Mouse (Mus musculus): ENCODE data around the gene Ankrd31.
"Not testable (repeated sequence)": the region's sequence is repeated elsewhere in the genome, so short reads cannot be mapped to it uniquely, and the experiment has no call there.

Gene Ankrd31

DNA sequence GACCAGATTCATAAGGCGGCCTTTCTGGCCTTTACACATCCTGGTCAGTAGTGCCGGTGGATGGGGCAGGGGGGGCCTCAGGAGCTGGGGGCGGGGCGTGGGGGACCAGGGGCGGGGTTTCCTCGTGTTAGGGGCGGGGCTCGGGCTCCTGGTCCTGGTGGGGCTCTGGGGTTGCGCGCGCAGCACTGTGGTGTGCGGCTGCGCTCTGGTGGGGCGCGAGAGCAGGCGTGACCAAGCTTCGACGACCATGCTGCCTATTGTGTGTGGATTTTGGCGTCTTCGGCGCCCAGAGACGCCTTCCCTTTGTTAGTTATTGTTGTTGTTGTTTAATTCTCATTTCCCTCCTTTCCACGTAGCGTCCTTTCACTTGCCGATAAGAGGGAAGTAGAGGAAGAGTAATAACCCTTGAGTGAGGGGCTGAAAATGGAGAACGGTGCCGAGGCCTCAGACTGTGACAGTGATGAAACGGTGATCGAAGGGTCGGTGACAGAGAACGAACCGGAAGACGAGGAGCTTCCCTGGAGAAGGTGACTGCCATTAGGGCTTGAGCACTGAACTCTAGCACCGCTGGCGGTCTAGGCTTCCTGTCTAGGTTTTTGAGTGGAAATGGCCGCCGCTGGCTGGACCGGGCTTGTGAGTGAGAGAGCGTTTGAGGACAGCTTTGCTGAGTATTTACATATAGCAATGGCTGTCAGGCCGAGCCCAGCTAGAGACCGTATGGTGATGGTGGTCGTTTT, at the start of gene Ankrd31:
Ankrd31 (plus strand) TSS at position 164 of the 737 bp plus-strand sequence.
- DNase-seq: no peak

DNA sequence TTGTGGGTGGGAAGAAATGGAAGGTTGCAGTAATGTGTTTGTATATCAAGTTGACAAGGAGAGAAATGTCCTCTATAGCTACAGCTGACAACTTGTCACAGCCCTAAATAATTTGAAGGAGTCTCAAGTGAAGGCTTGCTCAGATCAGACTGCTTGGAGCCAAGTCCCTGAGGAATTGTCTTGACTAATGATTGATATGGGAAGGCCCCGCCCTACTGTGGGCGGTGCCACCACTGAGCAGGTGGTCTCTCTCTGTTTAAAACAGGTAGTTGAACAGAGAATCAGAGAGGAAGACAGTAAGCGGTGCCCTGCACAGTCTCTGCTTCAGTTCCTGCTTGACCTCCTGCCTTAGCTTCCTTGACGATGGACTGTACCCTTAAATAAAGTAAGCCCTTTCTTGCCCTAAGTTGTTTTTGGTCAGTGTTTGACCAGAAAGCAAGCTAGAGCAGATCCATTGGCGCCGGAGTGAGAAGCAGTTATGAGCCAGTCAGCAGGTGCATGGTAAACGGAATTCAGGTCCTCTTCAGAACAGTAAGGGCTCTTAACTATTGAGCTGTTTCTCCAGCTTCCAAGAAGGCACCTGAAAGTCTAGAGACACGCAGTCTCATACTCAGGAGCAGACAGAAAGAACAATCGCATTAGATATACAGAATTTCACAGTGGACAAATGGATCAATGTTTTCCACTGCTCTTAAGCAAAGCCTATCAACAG, 45.3 kb upstream of the Ankrd31 start:
- peak in 1 of 2 experiments; percentile 3 for DNase-seq

DNA sequence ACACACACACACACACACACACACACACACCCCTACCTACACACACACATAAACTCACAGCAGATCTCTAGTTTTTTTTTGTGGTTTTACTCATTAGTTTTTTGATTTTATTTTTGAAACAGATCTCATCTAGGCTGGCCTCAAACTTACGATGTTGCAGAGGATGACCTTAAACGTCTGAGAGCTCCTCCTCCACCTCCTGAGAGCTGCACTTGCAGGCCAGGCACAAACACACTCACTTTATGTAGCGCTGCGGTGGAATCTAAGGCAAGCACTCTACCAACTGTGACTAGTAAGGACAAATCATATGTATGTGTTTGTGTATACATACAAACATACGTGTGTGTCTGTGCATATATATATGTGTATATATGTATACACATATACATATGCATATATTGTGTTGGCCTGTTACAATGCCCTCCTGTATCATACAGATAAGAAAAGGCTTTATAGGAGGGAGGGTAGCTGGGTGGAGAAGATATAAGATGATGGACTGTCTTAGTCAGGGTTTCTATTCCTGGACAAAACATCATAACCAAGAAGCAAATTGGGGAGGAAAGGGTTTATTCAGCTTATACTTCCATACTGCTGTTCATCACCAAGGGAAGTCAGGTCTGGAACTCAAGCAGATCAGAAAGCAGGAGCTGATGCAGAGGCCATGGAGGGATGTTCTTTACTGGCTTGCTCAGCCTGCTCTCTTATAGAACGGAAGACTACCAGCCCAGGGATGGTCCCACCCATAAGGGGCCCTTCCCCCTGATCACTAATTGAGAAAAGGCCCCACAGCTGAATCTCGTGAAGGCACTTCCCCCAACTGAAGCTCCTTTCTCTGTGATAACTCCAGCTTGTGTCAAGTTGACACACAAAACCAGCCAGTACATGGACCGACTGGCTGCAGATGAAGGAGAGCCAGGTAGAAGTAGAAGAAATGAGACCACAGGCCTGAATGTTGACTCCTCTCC, 38.5 kb upstream of the Ankrd31 start:
- no peak for DNase-seq

DNA sequence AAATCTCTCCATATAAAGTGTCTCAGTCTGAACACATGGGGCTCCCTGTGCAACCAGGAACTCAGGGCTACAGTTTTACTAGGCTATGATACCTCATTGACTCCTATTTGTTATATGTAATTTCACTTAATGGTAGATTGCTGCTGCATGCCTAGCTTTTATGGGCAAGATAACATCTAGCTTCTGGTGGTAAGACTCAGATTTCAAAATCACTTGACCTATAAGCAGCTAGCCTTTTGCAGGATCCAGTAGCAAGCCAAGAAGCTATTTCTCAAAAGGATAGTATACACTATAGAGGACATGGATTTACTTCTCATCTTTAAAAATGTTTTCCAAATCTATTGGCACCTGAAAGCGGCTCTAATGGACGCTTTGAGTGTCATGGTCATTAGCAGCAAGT, 31.8 kb upstream of the Ankrd31 start:
- DNase-seq: no peak

DNA sequence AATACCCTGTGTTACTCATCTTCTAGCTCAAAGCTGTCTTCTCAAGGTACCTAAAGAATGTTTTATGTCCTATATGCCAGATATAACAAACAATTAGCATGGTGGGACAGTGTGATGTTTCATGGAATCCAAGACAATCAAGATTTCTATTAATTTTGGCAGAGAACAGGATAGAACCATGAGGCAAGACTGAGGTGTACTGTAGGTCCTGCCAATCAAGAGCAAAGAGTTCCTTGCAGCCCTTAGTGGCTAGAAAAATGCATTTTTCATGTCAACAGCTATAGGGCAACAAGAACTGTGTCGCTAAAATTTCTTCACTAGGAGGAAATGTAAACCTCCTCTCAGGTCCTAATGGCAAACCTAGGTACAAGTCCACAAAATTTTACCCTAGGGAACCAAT, 30.3 kb upstream of the Ankrd31 start:
- DNase-seq: no peak

DNA sequence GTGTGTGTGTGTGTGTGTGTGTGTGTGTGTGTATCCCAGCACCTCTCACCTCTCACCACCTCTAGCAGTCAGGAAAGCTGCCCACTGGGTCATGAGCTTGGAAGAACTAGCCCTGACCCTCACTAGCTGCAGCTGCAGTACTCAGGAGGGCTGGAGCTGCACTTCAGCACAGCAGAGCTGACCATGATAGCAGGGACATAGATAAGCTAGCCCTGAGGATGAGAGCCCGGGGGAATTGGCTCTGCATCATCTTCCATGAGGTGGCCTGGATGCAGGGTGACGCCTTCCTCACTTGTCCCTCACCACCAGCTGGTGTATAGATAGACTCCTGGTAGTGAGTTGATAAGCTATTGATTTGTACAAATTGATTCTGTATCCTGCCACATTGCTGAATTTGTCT, 28.1 kb upstream of the Ankrd31 start:
- DNase-seq: no peak

DNA sequence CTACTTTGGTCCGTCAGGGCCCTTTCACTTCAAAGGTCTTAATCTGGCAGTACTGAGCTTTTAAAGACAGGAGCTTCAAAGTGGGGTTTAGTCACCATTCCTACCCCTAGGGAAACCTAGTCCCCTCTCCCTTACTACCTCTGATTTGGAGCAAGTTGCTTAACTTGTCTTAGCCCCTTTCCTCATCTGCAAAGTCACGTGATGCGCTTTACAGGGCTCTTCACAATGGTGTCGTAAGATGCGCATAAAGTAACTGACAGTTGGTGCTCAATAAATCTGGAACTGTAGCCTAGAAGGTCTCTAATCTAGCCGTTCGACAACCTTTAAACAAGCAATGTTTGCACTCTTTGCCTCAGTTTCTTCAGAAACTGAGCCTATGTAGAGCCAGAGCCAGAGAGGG, 19.8 kb upstream of the Ankrd31 start:
- no peak for DNase-seq

DNA sequence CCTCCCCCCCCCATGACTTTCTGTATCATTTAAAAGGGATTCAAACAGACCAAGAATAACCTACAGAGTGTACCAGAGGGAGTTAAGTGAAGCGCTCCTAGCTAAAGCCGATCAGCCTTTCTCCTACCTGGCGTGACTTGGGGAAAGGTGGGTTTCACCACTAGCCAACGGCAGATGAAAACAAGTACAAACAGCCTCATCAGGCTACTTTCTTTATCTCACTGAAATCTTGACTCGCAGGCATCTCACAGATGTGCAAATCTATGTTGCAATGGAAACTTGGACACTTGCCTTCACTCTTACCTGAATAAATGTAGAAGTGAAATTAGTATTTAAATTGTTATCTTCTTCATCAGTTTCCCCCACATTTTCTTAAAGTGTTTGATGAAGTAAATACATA, 18.9 kb upstream of the Ankrd31 start:
- DNase-seq: no peak

DNA sequence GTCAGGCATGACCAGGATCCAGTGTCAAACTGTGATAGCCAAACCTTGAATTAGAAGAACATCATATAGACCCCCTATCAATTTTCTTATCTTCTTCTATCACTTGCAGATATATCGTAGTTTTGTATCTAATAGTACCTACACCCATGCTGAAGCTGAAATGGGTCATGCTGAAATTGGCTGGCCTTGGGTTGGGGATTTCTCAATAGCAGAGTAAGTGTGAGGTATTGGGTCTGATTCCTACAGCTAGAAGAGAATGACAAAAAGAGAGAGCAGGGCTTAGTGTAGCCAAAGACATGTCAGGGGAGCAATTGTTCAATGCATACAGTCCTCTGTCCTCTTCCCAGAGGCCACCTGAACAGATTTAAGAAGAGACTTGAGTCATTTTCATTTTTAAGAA, 18.0 kb upstream of the Ankrd31 start:
- no peak for DNase-seq

DNA sequence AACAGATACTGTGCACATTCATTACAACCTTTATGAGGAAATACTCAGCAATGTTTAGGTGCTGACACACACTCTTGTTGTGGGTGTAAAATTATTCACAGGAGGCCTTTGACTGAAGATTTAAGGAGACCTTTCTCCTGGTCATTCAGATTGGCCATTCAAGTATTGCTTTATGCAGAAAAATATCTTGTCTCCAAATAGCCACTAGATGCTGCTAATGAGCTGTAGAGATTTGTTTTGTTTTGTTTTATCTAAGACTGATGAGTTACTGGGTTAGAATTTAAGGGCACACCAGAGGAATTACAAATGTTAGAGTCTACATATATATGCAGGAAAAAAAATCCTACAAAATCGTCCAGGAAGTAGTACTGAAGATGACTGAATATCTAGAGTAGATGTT, 12.9 kb upstream of the Ankrd31 start:
- no peak for DNase-seq

DNA sequence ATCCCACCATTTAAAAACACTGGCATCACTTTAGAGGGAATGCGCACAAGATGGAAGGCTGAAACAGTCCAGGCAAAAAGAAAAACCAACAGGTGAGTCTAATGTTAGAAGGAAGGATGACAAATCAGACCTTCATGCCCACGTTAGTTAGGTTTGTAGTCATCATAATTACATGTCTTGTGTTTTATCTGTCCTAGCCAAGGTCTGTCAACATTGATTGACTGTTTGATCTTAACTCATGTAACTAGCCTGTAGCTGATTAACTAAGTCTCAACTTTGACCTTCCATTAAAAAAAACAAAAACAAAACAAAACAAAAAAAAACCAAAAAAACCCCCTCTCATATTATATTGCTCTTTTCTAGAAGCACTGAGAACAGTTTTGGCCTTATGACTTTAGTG, 7.9 kb upstream of the Ankrd31 start:
- DNase-seq: no peak

DNA sequence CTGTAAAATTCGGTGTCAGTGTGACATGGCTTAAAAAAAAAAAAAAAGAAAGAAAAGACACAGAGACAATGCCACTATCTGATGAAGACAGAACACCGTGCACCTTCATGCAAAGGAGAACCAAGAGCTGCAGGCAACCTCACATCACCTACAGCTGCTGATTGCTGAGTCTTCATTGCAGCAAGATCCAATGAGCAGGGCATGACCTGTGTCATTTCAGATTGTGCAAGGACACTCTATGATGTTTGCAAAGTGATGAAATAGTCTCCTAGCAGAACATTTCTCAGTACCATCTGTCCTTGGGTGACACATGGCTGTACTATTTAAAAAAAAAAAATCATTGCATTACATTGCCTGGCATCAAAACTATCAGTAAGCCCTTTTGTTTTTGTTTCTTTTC, 5.2 kb upstream of the Ankrd31 start:
- no peak for DNase-seq

DNA sequence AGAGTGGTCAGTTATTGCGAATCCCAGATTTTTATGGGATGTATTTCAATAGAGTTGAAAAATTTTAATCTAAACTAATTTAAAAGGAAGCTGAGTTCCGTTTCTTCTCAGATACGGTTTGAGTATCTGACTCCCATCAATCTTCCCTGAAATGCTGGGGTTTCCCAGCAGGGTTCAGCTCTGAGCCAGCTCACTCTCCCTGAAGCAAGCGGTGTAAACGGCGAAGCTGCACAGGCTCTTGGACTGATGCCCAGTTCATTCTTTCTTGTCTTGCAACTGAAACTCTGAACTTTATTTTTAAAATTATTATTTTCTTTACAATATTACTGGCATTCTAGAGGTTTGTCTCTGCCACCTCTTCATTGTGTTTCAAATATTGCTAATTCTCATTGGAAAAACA, 2.0 kb upstream of the Ankrd31 start:
- DNase-seq: peak; percentile 4 to 11

DNA sequence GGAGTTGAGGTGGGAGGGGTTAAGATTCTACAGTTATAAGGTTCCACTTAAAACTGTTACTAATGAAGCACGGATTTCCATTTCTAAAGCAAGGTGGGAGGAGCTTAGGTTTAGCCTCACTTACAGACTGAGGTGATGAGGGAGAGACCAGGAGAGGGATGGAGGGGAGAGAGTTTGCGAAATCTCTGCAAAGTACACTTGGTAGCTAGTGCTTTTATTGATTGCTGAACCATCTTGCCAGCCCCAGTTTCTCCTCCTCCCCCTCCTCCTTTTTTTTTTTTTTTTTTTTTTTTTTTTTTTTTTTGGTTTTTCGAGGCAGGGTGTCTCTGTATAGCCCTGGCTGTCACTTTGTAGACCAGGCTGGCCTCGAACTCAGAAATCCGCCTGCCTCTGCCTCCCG, 1.8 kb downstream of the Ankrd31 start:
- DNase-seq: no peak

DNA sequence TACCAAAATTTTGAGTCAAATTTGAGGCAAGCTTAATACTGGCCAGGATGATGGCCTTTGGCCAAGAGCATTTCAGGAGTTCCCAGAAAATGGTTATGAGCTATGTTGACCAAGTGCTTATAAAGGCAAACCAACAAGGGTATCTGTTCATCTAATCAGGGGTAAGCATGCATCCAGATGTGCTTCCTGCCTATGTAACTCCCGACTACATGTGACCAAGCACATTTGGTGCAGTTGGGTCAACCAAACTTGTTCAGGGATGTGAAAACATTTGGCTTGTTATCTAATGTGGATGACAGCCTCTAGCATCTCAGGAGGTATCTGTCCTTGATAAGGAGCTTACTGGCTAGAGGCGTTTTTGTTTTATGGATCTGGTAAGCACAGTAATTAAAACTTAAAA, 12.8 kb downstream of the Ankrd31 start:
- no peak for DNase-seq

DNA sequence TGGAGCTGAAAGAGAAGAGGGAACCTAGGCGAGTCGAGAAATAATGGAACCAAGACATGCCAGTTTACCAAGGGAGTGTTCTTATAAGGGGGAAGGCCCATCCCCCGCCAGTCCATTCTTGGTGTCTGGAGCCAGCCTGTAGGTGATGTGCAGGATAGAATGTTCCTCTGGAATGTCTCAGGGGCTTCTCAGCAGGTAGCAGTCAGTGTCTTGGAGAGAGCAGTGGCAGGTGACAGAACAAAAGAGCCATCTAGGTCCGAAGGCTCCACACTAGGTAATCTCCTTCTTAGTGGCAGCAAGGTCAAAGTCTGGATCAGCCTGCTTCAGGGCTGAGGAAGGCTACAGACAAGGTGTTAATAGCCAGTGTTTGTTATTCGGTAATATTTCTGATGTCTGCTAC, 38.0 kb downstream of the Ankrd31 start:
- not testable (repeated sequence) for DNase-seq

DNA sequence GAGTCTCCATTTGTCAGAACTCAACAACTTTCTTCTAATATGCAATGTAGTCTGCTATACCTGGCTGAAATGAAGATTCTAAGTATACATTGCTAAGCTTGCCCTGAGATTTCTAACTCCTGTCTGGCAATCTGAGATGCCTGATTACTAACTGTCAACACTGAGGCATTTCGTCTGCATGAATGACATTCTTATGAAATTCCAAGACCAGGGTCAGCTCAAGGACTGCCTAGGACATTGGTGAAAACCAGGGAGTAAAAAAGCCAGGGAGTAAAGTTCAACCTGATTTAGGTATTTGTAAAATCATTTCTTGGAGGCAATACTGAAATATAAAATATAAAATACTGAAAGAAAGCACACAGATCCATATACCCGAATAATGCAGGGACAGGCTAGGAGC, 45.4 kb downstream of the Ankrd31 start:
- no peak for DNase-seq

DNA sequence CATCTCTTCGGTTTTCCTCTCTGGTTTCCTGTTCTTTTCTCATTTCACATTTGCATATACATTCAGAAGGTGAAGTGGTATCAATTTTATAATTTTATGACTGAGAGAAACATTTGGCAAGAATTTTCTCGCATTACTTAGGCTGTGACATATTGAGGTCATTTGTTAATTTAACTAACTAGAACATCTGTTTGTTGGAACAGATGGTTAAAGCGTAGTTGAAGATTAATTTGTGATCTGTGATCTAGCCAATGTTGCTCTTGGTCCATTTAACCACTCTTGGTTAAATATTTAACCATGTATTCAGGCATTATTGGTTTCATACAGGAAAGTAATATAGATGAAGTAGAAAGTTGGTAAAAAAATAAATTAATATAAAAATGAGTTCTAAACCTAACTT, 47.2 kb downstream of the Ankrd31 start:
- DNase-seq: no peak

DNA sequence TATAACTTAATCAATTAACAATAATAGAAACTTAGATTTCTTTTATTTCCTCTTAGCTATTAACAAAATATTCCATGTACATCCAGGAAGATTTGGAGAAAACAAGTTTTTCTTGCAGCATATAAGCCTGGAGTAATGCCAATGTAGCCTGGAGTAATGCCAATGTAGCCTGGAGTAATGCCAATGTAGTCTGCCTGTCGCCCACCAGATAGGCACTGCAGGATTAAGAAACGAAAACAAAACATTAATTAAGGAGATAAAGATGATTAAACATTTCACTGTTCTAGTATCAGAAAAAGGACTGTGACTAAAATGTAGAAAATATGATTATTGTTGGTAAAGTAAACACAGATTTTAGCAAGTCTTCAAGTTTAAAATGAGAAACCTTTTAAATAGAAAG, 49.4 kb downstream of the Ankrd31 start:
- peak; percentile 6 to 13 for DNase-seq

DNA sequence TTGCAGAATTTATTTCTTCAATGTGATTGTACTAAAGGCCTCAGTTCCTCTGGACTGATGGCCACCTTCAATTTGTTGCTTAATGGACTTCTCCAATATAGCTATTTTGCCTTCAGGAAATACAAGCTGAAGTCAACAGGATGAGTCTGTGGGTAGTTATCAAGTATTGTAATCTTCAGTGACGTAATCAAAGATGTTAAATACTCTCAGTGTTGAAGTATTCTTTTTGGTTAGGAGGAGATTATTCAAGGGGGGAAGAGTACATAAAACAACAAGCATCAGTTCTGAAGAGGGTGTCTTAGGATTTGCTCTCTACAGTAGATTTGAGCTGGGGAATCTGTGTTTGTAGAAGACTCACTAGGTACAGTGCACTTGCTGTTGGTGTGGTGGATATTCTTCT, 101.7 kb downstream of the Ankrd31 start:
- no peak for DNase-seq

DNA sequence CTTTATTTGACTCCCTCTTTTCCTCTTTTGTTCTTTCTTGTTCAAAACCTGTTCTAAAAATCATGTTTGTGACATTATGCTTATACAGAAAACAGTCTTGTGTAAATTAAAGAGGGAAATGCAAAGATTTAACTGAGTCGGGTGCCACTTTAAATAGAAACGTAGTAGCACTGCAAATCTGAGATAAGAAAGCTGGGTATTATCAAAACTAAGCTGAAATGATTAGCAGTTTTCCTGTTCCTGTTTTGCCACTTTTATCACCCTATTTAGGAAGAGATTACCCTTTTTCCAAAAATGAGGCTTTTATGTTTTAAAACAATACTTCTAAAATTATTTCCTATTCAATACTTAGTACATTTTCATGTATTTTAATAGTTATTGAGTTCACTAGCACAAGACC, 104.1 kb downstream of the Ankrd31 start:
- DNase-seq: no peak

DNA sequence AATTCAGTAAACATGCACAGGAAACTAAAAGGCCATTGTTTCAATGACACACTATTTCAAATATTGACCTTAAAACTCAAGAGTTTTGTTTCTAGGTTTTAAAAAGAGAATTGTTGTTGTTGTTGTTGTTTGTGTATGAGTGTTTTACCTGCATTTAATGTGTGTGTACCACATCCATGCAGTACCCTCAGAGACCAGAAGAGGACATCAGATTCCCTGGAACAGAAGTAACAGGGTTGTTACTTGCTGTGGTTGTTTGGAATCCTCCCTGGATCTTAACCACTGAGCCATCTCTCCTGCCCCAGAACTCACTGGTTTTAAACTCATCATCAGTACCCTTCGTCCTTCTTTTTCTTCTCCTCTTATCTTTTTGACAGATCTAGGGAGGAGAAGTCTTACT, 105.2 kb downstream of the Ankrd31 start:
- peak in 1 of 2 experiments; percentile 6 for DNase-seq

DNA sequence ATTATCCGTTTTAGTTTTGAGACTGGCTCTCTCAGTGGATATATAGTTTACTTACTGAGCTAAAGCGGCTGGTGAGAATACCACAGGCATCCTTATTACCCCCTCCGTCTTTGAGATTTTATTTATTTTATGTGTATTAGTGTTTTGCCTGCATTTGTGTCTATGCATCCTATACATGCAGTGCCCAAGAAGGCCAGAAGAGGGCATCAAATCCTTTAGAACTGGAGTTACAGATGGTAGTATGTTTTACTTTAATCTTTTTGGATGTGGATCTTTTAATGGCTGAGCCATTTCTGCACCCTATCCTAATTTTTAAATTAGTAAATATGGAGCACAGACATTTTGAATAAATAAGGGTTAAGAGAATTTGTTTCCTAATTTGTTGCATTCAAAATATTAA, 107.1 kb downstream of the Ankrd31 start:
- peak; percentile 82 to 84 for DNase-seq

All from kidney, postnatal 4 days (tissue).